Mouse (Mus musculus) urinary bladder, postnatal 25 days (tissue): Measurements from ENCODE around the gene Rock2.

Experiments used
- DNase-seq: peaks from one replicate; pipeline ENCODE4 v3.0.0; 2022; ENCODE audit warnings: low spot score

Rock2 gene

DNA sequence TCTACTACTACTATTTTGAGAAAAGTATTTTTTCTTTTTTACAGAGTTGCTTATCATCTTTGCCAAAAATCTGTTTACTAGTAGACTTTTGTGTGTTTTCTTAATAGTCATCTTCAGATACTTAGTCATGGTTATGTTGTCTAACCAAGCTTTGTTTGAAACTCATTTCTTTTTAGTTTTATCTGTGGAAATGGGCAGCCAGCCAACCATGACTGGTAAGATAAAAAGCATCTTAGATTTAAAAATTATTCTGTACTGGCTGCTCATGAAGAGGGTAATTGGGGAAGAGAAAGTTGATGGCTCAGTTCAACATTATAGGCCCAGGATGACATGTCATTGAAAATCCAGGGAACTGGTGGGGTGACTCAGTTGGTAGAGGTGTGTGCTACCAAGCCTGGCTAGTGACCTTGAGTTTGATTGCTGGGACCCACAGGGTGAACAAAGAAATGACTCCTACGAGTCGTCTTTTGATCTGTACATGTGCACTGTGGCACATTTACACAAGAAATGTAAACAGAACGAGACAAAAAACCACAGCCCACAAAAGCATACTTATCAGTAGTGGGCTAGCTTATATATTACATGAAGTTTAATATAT lies 6.0 kb downstream of the Rock2 start:
- no peak for DNase-seq

DNA sequence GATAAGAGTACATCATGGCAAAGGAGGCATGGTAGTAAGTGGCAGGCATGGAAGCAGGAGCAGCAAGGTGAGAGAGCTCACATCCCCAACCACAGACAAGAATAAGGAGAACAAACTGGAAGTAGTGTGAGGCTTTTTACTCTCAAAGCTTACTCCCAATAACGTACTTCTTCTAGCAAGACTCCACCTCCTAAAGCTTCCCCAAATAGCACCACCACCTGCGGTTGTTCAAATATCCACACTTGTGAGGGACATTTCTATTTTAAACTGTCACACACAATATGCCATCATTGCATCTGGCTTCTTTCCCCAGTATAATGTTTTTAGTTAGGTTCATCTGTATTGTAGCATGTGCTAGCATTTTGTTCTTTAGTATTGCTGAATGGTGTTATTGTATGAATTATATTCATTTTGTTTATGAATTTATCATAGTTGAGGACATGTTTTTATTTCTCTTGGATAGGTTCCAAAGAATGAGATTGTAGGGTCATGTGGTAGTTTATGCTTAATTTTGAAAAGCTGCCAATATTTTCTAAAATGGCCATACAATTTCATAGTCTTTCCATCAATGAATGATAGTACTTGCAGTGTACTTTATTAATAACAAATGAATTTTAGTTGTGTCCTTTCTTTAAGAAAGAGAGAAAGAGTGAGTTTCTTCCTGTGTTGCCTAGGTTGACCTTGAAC lies 9.4 kb downstream of the Rock2 start:
- no peak for DNase-seq

DNA sequence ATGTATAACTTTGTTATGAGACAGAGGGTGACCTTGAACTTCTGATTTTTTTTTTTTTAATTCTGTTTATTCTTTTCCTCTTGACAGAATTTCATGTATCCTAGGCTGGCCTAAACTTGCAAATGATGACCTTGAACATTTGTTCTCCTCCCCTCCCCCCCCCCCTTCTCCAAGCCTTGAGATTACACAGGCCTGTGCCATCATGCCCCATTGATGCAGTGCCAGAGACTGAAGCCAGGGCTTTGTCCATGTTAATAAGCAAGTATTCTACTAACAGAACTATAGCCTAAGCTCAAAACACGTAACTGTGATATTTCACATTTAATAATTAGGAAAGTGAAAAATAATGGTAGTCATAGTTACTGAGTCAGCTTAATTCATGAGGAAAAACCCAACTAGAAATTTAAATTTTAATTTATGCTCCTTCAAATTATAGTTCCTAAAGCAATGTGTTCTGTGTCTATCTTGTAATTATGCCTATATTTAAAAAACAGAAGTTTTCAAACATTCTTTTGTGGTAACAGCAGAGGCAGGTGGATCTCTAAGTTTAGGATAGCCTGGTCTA lies 12.7 kb downstream of the Rock2 start:
- DNase-seq: no peak

DNA sequence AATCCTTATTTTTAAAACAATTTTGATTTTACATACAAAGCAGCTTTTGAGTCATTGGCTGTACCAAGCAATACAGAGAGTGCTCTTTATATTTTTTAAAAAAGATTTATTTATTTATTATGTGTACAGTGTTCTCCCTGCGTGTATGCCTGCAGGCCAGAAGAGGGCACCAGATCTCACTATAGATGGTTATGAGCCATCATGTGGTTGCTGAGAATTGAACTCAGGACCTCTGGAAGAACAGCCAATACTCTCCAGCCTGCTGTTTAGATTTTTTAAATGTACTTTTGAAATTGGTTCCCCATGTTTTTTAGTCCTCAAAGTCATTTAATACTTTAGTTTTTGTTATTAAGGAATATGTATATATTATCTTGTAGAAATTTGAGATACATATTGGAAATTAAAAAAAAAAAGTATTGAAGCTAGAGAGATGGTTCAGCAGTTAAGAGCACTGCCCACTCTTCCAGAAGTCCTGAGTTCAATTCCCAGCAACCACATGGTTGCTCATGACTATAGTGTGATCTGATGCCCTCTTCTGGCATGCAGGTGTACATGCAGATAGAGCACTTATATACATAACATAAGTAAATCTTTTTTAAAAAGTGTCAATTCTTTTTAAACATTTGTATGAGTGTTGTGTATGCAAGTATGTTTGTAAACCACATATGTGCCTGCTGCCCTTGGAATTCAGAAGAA lies 13.4 kb downstream of the Rock2 start:
- DNase-seq: no peak

DNA sequence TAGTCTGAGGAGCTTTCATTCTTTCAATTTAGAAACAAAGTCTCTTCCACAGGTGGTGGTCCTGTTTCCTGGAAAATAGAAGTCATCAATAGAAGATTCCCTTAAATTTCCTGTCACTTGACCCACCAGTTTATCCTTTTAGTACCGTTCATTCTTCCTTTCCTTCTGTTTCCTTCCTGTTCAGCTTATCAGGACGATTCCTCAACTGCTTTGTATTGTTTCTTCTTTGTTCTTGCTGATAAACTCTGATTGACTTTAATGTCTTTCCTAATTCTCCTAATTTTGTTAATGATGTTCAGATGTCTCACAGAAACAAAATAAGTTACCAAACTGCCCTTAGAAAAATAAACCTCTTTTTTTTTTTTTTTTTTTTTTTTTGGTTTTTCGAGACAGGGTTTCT lies 16.8 kb downstream of the Rock2 start:
- DNase-seq: no peak

DNA sequence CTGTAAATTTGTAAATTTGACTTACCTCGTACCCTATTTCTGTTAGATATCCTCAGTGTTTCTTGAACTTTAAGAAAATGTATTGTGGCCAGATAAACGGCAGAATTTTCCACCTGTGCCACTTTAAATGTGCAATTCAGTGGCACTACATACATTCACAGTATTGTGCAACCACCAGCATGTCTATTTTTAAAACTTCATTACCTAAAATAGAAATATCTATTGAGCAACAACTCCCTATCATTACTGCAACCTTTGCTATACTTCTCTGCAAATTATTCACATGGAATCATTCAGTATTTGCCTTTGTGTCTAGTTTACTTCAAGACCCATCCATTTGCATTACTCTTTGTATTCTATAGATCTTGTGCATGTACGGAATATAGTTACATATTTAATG lies 17.9 kb downstream of the Rock2 start:
- no peak for DNase-seq

DNA sequence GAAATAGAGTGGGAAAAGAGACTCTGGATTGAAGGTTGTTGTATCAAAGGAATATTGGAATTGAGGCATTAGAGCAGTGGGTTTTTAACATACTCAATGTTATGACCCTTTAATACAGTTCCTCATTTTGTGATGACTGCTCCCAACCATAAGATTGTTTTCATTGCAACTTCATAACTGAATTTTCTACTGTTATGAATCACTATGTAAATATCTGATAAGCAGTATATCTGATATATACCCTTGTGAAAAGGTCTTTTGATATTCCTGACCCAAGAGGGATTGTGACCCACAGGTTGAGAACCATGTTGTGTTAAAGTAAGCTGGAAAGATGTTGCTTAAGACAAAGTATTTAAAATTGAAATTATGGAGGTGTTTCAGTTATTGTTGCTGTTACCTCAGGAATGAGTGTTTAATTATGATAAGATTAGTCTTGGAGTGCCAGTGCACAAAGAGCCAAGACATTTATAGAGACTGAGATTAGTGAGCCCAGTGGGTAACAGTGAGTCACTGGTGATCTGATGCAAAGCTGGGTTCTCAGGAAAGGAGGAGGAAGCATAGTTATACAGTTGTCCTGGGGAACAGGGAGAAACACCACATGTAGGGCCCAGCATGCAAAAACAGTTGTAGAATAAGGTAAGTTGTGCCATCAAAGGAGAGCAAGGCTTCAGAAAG lies 25.6 kb downstream of the Rock2 start:
- DNase-seq: no peak

DNA sequence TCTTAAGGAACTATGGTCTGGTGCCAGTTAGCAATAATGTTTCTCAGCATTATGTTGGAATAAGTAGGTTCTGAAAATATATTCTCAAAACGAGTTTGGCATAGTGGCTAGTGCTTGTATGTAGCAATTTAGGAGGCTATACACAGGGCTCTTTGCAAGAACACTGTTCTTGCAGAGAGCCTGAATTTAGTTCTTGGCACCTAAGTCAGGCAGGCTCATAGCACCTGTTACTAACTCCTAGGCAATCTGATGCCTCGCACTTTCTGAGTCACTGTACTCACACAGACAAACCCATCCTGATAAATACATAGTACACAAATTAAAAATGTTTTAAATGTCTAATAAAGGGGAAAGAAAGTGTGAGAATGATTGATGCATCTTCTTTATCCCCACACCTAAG lies 33.2 kb downstream of the Rock2 start:
- no peak for DNase-seq

DNA sequence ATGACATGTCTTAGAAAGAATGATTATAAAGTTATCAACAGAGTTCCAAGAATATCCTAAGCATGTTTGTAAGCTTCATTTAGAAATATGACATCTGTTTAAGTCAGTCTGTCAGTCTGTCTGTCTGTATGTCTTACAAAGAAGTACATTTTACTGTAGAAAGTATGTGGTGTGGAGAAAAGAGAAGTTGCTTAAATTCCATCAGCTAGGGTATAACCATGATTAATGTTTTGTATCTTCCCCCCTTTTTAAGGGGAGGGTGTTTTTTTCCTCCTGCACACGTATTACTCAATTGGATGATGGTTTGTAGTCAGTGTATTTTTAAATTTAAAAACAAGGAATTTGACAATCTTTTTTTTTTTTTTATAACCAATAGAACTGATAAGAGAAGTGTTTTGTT lies 39.7 kb downstream of the Rock2 start:
- DNase-seq: no peak

DNA sequence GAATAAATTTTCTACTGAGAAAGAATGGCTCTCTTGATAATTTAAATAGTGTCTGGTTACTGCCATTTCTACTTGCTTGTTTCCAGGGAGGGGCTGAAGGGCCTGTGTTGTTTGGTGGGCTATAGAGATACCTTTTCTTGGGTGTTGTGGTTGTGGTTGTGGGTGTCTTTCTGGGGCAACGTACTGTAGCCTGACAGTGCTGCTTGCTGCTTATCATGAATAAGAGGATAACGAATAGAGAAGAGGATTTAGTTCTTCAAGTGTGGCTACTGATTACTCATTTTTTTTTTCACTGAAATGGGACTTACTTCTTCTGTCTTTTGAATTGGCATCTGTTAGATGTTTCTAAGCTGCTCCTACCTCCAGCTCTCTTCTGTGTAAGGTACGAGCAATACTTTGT lies 47.3 kb downstream of the Rock2 start:
- DNase-seq: no peak

DNA sequence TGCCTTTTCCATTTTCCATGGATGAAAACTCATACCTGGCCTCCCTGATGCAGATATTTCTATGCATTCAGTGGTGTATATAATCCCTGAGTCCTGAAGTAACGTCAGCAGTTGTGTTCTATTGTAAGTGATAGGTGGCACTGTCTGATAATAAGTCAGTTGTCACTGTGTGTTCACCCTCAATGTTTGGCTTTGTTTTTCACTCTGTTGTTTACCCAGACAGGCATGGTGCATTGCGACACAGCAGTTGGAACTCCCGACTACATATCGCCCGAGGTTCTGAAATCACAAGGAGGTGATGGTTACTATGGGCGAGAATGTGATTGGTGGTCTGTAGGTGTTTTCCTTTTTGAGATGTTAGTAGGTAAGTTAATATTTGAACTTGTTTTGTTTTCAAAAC lies 53.5 kb downstream of the Rock2 start:
- no peak for DNase-seq

DNA sequence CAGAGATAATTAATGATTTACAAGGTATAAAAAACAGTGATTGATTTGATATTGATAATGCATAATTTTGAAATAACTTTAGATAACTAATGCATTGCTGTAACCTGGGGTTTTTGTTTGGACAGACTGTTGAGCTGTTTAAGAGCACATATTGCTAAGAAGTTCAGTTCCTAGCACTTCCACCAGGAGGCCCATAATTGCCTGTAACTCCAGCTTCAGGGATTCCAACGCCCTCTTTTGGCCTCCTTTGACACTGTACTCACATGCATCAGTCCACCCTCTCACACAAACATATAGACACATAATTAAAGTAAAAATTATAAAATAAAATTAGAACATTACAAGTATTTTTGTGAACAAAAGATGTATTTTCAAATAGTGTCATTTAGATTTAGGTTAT lies 64.2 kb downstream of the Rock2 start:
- no peak for DNase-seq

DNA sequence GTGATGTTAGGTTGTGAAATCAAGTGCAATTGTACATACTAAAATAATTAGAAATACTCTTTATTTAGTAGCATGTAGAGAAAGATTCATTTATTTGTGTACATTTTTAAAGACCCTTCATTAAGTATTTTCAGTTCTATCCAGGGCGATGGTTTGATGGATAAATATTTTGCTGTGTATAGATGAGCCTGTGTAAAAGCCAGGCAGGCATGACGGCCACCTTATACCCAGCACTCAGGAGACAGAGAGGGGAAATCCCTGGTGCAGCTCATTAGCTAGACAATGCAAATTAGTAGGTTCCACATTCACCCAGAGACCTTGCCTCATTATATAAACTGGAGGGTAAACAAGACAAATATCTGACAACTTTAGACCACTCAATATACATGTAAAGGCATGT lies 68.7 kb downstream of the Rock2 start:
- DNase-seq: no peak

DNA sequence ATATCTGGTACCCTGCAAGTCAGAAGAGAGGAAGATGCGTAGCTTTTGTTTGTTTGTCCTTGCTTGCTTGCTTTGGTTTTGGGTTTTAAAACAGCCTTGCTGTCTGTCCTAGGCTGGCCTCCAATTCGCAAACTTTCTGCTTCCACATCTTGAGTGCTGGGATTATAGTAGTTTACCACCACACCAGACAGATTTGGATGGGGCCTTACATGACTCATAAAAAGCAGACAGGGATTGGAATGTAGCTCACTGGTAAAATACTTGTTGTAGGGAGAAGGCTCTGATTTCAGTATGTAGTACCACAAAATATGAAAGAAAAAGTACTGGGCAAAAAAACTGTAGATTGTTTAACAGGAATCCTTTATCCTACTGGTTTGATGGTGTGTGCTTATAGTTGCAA lies 72.1 kb downstream of the Rock2 start:
- no peak for DNase-seq

DNA sequence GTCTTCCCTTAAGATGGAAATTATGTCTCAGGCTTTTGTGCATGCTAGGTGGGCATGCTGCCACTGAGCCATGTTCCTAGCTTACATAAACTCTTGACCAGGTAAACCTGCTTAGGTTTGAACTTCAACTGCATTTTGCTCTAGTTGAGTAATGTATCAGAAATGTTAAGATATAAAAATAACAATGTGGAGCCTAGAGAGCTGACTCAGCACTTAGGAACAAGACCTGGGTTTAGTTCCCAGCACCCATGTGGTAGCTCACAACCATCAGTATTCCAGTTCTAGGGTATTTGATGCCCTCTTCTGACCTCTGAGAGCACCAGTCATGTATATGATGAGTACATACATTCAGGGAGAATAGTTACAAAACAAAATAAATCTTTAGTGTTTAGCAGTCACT lies 82.4 kb downstream of the Rock2 start:
- DNase-seq: no peak

DNA sequence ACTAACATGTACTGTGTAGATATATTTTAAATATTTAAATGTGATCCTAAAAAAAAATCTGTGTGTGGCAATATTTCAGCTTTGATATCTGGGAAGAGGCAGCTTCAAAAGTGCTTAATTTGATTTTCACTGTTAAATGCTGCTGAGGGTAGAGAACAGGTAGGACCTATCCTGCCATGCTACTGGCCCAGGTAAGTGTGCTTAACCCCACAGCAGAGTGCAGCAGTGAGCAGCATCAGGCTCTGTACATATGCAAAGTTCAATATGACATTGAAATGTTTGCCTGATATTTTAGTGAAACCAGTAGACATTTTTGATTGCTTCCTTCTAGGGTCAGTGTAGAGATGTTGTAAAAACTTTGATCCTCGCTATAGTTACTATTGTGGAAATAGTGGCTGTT lies 91.1 kb downstream of the Rock2 start:
- no peak for DNase-seq

DNA sequence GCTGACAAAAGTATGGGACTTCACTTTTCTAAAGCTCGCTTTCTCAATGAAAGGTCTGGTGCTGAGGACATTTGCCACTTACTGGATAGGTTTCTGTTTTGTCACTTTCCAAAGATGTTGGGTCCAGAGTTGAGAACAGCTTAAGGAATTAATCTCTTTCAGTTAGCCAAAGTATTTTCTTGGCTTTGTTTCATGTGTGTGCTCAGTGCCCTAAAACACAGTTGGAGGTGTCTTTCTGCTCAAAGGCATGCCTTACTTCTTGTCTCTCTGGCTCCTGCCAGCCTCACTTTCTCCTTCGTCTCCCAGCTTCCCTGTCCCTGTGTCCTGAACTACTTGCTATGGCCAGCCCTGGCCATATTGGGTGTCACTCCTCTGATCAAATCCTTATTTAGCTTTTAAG lies 96.7 kb downstream of the Rock2 start:
- no peak for DNase-seq

DNA sequence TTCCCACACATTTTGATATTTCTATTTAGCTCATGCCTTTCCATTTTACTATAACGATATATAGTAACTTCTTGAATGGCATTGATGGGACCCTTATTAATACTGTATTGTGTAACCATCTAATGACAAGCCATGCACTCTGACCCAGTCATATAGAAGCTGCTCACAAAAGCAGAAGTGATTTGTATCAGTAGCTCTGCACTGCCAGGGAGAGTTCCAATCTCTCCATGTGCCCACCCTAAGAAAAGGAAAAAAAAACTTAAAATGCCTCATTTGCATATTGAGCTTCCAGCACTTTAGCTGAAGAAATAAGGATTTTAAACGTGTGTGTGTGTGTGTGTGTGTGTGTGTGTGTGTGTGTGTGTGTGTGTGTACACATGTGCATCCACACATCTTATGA lies 97.7 kb downstream of the Rock2 start:
- no peak for DNase-seq

DNA sequence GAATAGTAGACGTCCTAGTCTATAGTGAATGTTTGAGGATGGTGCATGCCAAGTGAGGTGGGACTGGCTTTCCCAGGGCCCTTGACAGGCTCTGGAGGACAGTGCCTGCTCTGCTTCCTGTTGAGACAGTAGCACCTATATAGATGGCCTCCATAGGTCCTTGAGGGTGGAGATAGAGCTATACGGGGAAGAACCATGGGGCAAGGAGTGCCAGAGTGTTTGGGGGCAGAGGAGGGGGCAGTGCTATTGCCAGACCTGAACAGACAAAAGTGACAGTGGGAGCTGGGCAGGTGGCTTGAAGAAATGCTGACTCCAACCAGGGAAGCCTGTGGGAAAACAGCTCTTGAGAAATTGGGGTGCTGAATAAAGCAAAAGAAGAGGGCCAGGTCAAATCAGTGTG lies 99.6 kb downstream of the Rock2 start:
- DNase-seq: no peak

DNA sequence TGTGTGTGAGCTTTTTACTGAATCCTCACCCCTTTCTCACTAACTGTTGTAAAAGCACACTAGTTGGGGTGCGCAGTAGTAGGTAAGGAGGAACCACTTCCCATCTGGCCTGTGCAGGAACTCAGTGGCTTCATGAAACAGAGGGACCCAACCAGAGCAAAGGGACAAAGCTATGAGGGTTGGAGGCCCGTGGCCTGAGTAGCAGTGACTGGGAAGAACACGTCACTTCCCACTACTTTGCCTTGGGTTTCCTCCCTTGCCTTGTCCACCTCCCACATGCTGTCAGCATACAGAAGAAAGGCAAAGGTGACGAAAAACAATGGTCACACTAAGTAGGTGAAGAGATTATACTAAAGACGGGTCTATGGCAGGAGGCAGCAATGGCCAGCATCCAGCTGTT lies 101.6 kb downstream of the Rock2 start:
- no peak for DNase-seq

DNA sequence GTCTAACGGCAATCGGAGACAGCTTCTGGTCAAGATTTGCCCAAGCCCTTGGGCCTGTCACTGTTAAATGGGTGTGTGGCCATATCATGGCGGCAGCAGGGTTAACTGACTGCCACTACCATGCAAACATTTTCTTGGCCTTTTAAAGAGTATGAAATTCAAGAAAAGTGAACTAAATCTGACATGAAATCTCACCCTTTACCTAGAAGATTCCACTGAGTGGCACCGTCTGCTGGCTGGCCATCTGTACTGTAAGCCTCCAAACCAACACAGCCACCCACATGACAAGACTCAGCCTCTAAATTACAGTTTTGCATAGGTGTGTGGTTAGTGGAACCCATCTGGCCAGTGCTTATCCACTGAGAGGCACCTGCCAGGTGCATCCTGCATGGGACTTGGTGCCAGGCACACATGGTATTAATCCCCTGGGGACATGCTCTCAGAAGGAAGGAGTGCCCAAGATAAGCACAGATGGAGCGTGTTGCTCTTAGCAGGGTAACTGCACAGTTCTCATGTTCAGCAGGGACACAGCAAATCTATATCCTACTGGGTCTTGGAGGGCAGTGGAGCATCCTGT lies 102.3 kb downstream of the Rock2 start:
- DNase-seq: no peak

DNA sequence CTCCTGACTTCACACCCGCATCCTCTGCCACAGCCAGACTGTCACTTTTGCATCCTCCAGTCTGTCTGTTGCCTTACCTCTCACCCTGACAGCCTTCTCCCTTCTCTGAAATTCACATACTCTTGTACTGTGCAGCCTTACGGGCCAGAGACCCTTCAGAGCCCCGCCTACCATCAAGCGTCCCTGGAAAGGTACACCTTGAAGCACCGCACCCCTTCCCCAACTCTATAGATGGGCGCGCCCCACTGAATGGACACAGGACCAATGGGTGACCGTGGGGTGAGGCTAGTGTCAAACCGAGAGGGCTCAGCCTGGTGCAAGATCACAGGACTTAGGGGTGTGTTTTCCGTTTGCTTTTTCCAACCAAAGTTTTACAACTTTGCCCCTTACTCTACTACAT lies 104.5 kb downstream of the Rock2 start:
- no peak for DNase-seq
